ENCODE assay signal across 8 mouse cellular contexts in genomic region chr11:80386790-80387189, GRCm38 (mm10). TPM values are rescaled to one million over a fixed set of nuclear protein-coding genes. Genes with fewer than 3 reads are reported as not detected.
A peak's percentile ranks its signal among the peaks of the same experiment; 100 is the strongest.
DNase-seq lines count a peak whose midpoint lies in the region; ATAC-seq lines count a peak whose summit lies in the region.
"Had no signal": no experiment of that assay in that cellular context is flagged by ENCODE, and none has a peak within 500 bp of the region (broad histone marks: within the 10 kb centered on the region; RNA-seq: fewer than 3 reads in every experiment).

No protein-coding gene starts in this region.

- H3K4me2 ChIP-seq in neural tube, embryonic 12.5 days (replicated peaks): peak overlapping the region; percentile 80
- peak overlapping the region; percentile 94 for H3K4me2 ChIP-seq in liver, embryonic 13.5 days

- no peak overlapping the region for H3K9ac ChIP-seq in neural tube, embryonic 12.5 days
- H3K9ac ChIP-seq in liver, embryonic 13.5 days: peak overlapping the region; percentile 84; the same call in 1 of the 2 replicates

- no peaks in the 10 kb centered on the region for H3K27me3 ChIP-seq in neural tube, embryonic 12.5 days (replicated peaks)
- H3K27me3 ChIP-seq in hindbrain, embryonic 10.5 days (ENCODE audit: insufficient read depth, poor library complexity, severe bottlenecking): no peaks in the 10 kb centered on the region
- no peaks in the 10 kb centered on the region for H3K27me3 ChIP-seq in liver, embryonic 13.5 days

- no peak for ATAC-seq in neural tube, embryonic 12.5 days (ENCODE audit: low FRiP score, low read depth)
- 0 out of 2 replicates have a peak, but pooled peaks have one; percentile 34 for ATAC-seq in liver, embryonic 13.5 days (ENCODE audit: low read depth)
- ATAC-seq in CD4-positive, CD25-positive, alpha-beta regulatory T cell, adult 4 months: no peak
- ATAC-seq in erythroid progenitor cell, adult 5-6 weeks (replicated peaks; ENCODE audit: low FRiP score, poor library complexity, severe bottlenecking): no peak

- H3K36me3 ChIP-seq in neural tube, embryonic 12.5 days: peaks cover 38% of the 10 kb centered on the region
- H3K36me3 ChIP-seq in hindbrain, embryonic 10.5 days: peaks cover 71% of the 10 kb centered on the region
- peaks cover 66% of the 10 kb centered on the region for H3K36me3 ChIP-seq in liver, embryonic 13.5 days

- no peak overlapping the region for H3K27ac ChIP-seq in neural tube, embryonic 12.5 days
- no peak overlapping the region for H3K27ac ChIP-seq in hindbrain, embryonic 10.5 days
- H3K27ac ChIP-seq in liver, embryonic 13.5 days: no peak overlapping the region

- no peak for DNase-seq in neural tube, embryonic 10.5 days (ENCODE audit: extremely low spot score, low spot score)
- no peak for DNase-seq in hindbrain, embryonic 10.5 days (ENCODE audit: low spot score)
- DNase-seq in liver, embryonic 13.5 days: peak; percentile 22
- DNase-seq in adrenal gland, postnatal 14 days: no peak
- DNase-seq: heart, postnatal 14 days had no signal

- H3K9me3 ChIP-seq in neural tube, embryonic 12.5 days: no peaks in the 10 kb centered on the region
- H3K9me3 ChIP-seq in hindbrain, embryonic 10.5 days: no peaks in the 10 kb centered on the region
- H3K9me3 ChIP-seq in liver, embryonic 13.5 days (replicated peaks): no peaks in the 10 kb centered on the region

- H3K4me3 ChIP-seq in neural tube, embryonic 12.5 days: 0 out of 2 replicates have a peak overlapping the region, but pooled peaks have one; percentile 7
- peak overlapping the region; percentile 65 for H3K4me3 ChIP-seq in hindbrain, embryonic 10.5 days
- H3K4me3 ChIP-seq in liver, embryonic 13.5 days (replicated peaks): peak overlapping the region; percentile 88

- 88% methylated on average over 2 of the region's 2 CpGs for WGBS in neural tube, embryonic 12.5 days
- 89% methylated on average over 2 of the region's 2 CpGs for WGBS in hindbrain, embryonic 10.5 days
- WGBS in liver, embryonic 13.5 days (ENCODE audit: insufficient replicate concordance): 14% methylated on average over 2 of the region's 2 CpGs

- H3K4me1 ChIP-seq in neural tube, embryonic 12.5 days: peaks cover 23% of the 10 kb centered on the region
- H3K4me1 ChIP-seq in hindbrain, embryonic 10.5 days (replicated peaks): peaks cover 33% of the 10 kb centered on the region
- peaks cover 41% of the 10 kb centered on the region for H3K4me1 ChIP-seq in liver, embryonic 13.5 days (replicated peaks)

RNA-seq across cellular contexts. Expression of gene Zfp207, which starts 3.7 kb away (rescaled TPM):
- 252 and 256 TPM in 2 replicates for polyA plus RNA-seq in neural tube, embryonic 12.5 days (2016; fragmentation: Nextera tagmentation; extraction: Ambion mirVana)
- polyA plus RNA-seq in hindbrain, embryonic 10.5 days (2016; fragmentation: Nextera tagmentation; extraction: Ambion mirVana): 244 and 296 TPM in 2 replicates
- 102 and 131 TPM in 2 replicates for polyA plus RNA-seq in liver, embryonic 13.5 days (2015; fragmentation: Nextera tagmentation; extraction: Ambion mirVana)
- polyA plus RNA-seq in CD4-positive, CD25-positive, alpha-beta regulatory T cell, adult 4 months (2017; shearing (Covaris generic)): 100 to 1,000 TPM; 270 to 312 TPM
- total RNA-seq in erythroid progenitor cell, adult 5-6 weeks (2015; ENCODE audit: low replicate concordance): 426 and 462 TPM in 2 replicates
- 295 and 332 TPM in 2 replicates for total RNA-seq in erythroid progenitor cell, adult 5-6 weeks (2017; ENCODE audit: low replicate concordance)
- 154 and 176 TPM in 2 replicates for total RNA-seq in adrenal gland, postnatal 14 days (2021)

RNA-seq across cellular contexts. Expression of gene 5730455P16Rik, which starts 9.0 kb away (rescaled TPM):
- polyA plus RNA-seq in neural tube, embryonic 12.5 days (2016; fragmentation: Nextera tagmentation; extraction: Ambion mirVana): 28.0 and 31.6 TPM in 2 replicates
- 19.4 and 24.4 TPM in 2 replicates for polyA plus RNA-seq in hindbrain, embryonic 10.5 days (2016; fragmentation: Nextera tagmentation; extraction: Ambion mirVana)
- 6.9 and 8.1 TPM in 2 replicates for polyA plus RNA-seq in liver, embryonic 13.5 days (2015; fragmentation: Nextera tagmentation; extraction: Ambion mirVana)
- 10 to 100 TPM; 10.4 to 15.6 TPM for polyA plus RNA-seq in CD4-positive, CD25-positive, alpha-beta regulatory T cell, adult 4 months (2017; shearing (Covaris generic))
- total RNA-seq in erythroid progenitor cell, adult 5-6 weeks (2015; ENCODE audit: low replicate concordance): 5.8 and 7.5 TPM in 2 replicates
- total RNA-seq in erythroid progenitor cell, adult 5-6 weeks (2017; ENCODE audit: low replicate concordance): 4.5 and 5.8 TPM in 2 replicates
- total RNA-seq in adrenal gland, postnatal 14 days (2021): 12.7 and 20.4 TPM in 2 replicates

RNA-seq across cellular contexts. Expression of gene Psmd11, which starts 41.6 kb away (rescaled TPM):
- 309 and 324 TPM in 2 replicates for polyA plus RNA-seq in neural tube, embryonic 12.5 days (2016; fragmentation: Nextera tagmentation; extraction: Ambion mirVana)
- polyA plus RNA-seq in hindbrain, embryonic 10.5 days (2016; fragmentation: Nextera tagmentation; extraction: Ambion mirVana): 344 and 387 TPM in 2 replicates
- 218 and 238 TPM in 2 replicates for polyA plus RNA-seq in liver, embryonic 13.5 days (2015; fragmentation: Nextera tagmentation; extraction: Ambion mirVana)
- 100 to 1,000 TPM; 258 to 279 TPM for polyA plus RNA-seq in CD4-positive, CD25-positive, alpha-beta regulatory T cell, adult 4 months (2017; shearing (Covaris generic))
- 68.3 and 71.4 TPM in 2 replicates for total RNA-seq in erythroid progenitor cell, adult 5-6 weeks (2015; ENCODE audit: low replicate concordance)
- total RNA-seq in erythroid progenitor cell, adult 5-6 weeks (2017; ENCODE audit: low replicate concordance): 68.3 and 100.0 TPM in 2 replicates
- 124 and 132 TPM in 2 replicates for total RNA-seq in adrenal gland, postnatal 14 days (2021)

Comparison
In these comparisons a context has a peak if more than half of its experiments do, and no peak if none do; other contexts are left out.
1. H3K4me3 ChIP-seq: peak in every context shown above with its lines; median percentile 88 in liver, embryonic 13.5 days; 65 in hindbrain, embryonic 10.5 days; 7 in neural tube, embryonic 12.5 days.